Mouse (Mus musculus): ENCODE results near the gene Nme6. TPM values are rescaled to one million over a fixed set of nuclear protein-coding genes. Genes with fewer than 3 reads are reported as not detected.

Gene Nme6
- total RNA-seq, 2 experiments from 2014 or later, result 14.7 to 15.5 TPM

DNA sequence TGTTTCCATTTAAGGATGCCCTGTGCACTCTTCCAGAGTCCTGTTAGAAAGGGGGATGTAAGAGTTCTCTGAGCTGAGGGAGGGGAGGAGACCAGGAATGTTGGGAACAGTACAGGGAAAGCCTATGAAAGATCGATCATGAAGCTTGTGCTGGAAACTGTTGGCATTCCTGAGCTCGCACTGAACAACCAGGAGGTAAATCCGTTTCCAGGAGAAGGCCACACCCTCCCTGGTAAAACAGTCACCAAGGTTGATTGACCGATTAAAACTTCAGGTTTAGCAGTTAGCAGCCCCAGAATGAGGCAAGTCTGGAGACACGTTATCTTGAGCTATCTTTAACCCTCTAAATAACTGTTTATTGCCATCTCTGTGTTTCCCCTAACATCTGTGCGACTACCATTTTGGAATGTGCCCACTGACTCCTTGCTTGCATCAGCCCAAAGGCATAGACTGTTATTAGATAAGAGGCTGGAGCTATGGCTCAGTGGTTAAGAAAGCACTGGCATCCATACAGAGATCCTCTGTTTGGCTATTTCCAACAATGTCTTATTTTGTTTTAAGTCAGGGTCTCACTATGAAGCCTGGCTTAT, 38.5 kb downstream of the Nme6 start:
- DNase-seq (ENCODE audit: low spot score in 2 of 2), result no peak

DNA sequence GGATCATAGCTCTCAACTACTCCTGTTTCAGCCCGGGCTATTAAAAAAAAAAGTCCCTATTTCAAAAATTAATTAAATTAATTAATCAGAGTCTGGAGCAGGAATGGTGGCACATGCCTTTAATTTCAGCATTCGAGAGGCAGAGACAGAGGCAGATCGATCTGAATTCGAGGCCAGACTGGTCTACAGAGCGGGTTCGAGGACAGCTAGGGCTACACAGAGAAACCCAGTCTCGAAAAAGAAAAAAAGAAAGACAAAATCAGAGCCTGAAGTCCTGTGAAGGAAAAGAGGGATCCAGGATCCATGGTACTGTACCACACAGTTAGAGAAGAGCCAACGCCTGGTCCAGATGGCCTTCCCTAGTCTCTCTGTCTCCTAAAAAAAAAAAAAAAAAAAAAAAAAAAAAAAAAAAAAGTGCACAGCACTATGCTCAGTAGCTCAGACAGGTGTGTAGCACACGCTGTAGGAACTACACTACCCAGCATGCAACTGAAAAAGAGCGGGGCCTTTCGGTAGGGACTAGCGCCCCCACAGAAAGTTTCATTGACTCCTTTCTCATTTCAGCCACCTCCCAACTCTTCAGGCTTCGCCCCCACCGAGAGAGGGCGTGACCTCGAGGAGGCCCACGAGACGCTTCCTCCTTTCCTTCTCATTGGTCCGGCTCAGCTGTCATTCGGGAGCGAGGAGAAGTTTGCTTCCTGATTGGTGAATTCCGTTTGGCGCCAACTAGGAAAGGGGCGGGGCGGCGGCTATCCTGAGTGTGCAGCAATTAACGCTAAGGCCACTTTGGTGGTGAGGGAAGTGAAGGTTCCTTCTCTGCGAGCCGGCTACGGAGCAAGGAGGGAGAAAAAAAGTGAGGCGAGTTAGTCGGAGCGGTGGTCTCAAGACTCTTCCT, 42.5 kb downstream of the Nme6 start, which contains the start of gene Cdc25a:
Gene Cdc25a (plus strand): TSS at position 783 of the 895 bp plus-strand sequence.
- peak; percentile 93 to 94 for DNase-seq (ENCODE audit: low spot score in 2 of 2)

DNA sequence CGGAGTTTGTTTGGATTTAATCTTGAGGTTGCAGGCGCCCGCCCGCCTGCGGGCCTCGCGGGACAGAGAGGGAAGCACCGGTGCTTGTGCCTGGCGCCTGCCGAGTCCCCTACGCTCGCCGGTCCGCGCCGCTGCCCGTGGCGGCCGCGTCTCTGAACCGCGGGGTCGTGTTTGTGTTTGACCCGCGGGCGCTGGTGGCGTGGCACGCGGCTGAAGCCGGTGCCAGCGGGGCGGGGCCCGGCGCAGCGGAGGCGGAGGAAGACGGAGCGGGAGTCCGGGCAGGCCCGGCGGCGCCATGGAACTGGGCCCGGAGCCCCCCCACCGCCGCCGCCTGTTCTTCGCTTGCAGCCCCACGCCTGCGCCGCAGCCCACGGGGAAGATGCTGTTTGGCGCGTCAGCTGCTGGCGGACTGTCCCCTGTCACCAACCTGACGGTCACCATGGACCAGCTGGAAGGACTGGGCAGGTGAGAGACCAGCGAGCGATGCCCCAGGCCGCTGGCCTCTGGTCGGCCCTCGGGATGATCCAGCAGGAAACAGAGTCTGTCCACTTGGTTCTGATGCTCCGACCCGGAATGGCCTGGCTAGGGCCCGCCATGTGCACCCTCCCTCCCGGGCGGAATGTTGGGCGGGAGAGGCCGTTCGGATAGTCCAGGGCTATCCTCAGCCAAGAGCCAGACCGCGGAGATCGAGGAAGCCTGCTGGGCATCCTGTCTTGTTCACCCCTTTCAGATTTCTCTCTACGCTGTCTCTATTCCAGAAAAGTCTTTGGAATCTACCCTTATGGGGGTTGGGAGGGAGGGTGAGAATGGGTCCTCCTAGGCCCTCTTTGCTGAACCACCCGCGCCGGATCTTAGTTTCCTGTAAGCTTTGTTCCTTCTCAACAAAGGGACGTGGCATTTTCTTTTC, 43.4 kb downstream of the Nme6 start:
- DNase-seq (ENCODE audit: low spot score in 2 of 2), result peak; percentile 66 to 71

DNA sequence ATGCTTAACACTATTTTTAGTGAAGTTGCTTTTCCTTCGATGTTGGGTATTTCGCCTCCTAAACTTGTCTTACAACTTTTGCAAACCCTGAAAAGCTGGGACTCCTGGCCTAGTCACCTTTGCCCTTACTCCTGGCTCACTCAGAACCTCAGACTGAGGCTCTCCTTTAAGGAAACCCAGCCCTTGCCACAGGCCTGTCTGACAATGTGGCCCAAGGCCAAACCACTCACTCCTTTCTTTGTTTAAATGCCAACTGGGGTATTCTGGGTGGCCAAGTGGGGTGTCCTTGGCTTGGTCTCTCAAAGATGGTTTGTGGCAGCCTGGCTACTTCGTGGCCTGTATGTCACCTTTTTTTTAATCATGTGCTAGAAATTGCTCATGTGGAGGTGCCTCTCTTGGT, 44.2 kb downstream of the Nme6 start:
- DNase-seq (ENCODE audit: low spot score in 2 of 2), result peak in 1 of 2 experiments; percentile 43

DNA sequence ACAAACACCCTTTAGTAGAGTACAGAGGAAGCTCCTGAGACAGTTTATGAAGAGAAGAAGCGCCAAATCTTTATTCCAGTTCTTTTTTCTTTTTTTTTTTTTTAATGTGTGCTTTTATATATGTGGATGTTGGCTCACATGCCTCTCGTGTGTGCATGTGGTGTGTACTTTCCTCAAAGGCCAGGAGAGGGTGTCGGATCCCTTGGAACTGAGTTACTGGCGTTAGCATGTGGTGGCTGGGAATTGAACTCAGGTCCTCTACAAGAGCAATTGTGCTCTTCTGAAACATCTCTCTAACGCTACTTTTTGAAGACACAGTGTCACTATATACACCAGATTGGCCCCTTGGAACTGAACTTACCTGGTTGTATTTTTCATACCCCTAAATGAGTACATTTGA, 45.1 kb downstream of the Nme6 start:
- no peak for DNase-seq (ENCODE audit: low spot score in 2 of 2)

DNA sequence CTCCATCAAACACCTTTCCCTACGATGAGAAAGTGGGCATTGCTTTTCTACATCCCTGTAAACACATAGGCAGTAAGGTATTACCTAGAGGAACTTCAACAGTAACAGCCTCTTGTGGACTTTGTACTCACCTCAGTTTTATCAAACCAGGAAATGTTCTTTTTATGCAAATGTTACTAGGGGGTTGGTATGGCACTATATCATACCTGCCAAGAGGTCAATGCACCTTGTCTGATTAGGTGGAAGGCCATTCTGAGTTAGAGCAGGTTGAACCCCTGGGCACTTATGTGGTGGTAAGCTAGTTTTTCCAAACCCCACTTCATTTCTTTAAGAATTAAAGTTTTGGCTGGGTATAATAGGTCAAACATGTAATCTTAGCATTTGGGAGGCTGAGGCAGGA, 46.8 kb downstream of the Nme6 start:
- no peak for DNase-seq (ENCODE audit: low spot score in 2 of 2)

DNA sequence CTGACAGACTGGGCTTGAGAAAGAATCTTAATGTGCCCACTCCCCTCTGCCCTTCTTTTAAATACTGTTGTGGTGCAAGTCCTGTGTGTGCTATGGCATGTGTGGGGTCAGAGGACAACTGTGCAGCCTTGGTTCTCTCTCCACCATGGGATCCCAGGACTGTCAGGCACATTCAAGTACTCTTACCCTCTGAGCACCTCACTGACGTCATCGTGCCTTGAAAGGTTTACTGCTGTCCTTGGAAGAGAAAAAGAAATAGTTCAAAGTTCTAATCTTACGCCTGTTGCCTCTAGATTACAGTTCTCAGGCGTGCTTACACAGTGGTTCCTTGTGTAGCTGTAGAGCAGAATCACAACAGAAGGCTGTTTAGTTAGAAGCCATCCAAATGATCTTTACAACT, 53.7 kb downstream of the Nme6 start:
- DNase-seq (ENCODE audit: low spot score in 2 of 2), result no peak

DNA sequence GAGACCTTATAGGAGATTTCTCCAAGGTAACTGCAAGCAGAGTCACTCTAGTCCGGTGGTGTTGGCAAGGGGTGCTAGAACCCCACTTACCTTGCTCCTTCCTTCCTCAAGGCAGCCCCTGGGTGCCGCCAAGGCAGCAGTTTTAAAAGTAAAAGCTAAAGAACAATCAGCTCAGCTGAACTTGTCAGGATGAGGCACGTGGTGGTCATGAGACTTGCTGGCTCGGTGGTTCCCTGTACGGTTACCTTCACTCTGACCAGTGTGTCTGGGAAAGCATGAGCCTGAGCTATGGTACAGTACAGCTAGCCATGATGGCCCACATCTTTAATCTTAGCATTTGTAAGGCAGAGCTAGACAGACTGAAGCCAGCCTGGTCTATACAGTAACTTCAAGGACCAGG, 54.8 kb downstream of the Nme6 start:
- no peak for DNase-seq (ENCODE audit: low spot score in 2 of 2)

DNA sequence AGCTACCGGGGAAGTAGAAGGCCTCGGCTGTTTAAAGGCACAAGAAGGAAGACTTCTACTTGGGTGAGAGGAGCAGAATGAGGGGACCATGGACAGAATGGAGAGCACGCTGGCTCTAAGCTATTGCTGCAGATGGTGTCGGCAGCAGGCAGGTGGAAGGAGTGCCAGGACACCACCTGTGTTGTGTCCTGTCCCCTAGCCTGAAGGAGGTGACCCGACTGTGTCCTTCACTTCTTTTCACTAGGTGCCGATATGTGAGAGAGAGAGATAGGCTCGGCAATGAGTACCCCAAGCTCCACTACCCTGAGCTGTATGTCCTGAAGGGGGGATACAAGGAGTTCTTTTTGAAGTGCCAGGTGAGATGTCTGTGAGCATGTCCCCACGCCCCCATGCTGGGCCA, 59.0 kb downstream of the Nme6 start:
- DNase-seq (ENCODE audit: low spot score in 2 of 2), result no peak

Small RNAs within 50 kb of the gene (microRNA-seq; reads per million reads assigned to microRNA genes)
- 0 reads per million in 2 experiments for gene Mir7089 (ENCODE audit: borderline number of aligned reads in 2 of 2)

Other genes starting within 250 kb of the Nme6 start
- not detected for gene Fbxw24, start 206.7 kb upstream of the Nme6 start, total RNA-seq (2021)
- not detected for gene Fbxw25, start 168.1 kb upstream of the Nme6 start, total RNA-seq (2021)
- not detected for gene Fbxw18, start 130.0 kb upstream of the Nme6 start, total RNA-seq (2021)
- not detected for gene Fbxw26, start 86.7 kb upstream of the Nme6 start, total RNA-seq (2021)
- gene Fbxw27, start 42.1 kb upstream of the Nme6 start, total RNA-seq (2021), result not detected
- gene Spink8, start 20.5 kb upstream of the Nme6 start, total RNA-seq (2021), result 10 to 100 TPM; 18.1 to 18.5 TPM
- under 1 TPM in 1 of 2 experiments, not detected in 1; 0.70 TPM for gene Camp, start 16.9 kb downstream of the Nme6 start, total RNA-seq (2021)
- 10 to 100 TPM; 10.9 to 14.1 TPM for gene Cdc25a, start 42.8 kb downstream of the Nme6 start, total RNA-seq (2021)
- 10 to 100 TPM; 79.0 to 91.6 TPM for gene Map4, start 98.7 kb downstream of the Nme6 start, total RNA-seq (2021)

Data from adrenal gland, adult 18-20 months (tissue).